Mouse (Mus musculus) heart, adult 2 months (tissue): ENCODE data around the gene Timp2.

Source experiments
- CTCF ChIP-seq: fragments of 200-600 bp; IDR thresholded peaks from 2 replicates; pipeline ENCODE4 v1.8.1; 2022; ENCODE audit warnings: antibody characterized with exemption, mild to moderate bottlenecking, moderate library complexity
- EP300 ChIP-seq: fragments of 200-500 bp; IDR thresholded peaks from 2 replicates; pipeline ENCODE4 v1.6.1; 2011; ENCODE audit warnings: low read depth, low read length, control low read depth; ENCODE audit not compliant: insufficient read depth
- POLR2A ChIP-seq: fragments of 200-500 bp; IDR thresholded peaks from 2 replicates; pipeline ENCODE4 v1.6.1; 2011; ENCODE audit warnings: mild to moderate bottlenecking, low read depth, low read length, control low read depth; ENCODE audit not compliant: insufficient read depth

GRCm38 (mm10) chr11:118326491-118326890 is 29.0 kb downstream of the Timp2 start:
- TF ChIP-seq CTCF (no peak), EP300 (no peak), POLR2A (no peak)
